In the genomic region with DNA sequence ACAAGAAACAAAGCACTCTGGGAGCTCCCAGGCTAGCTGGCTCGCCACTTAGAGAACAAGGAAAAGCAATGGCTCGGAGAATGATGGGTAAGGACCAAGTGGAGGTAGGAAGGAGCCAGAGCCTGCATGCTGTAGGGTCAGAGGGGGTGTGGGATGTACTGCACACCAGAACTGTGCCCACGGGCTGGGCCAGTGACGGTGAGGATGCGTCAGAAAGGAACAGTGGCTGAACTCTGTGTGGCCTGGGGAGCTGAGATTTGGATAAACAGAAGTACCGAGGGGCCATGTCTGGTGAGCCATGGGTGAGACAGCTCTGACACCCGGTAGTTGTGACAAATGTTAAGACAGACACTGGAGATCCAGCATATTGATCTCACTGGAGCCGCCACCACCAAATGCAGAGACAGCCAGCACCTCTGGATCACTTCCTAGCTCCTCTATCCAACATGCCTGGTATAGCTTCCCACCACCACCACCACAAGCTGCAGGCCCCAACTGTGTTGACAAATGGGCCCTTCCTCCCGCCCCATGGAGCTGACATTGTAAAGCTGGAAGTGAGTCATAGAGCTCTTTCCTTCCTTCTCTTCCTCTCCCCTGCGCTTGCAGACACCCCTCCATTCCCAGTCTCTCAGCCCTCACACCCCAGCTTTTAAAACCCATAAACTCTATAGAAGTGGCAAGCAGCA, we compare ENCODE assay signal across 8 mouse cellular contexts. TPM values are rescaled to one million over a fixed set of nuclear protein-coding genes. Genes with fewer than 3 reads are reported as not detected.
DNase-seq lines count a peak whose midpoint lies in the region; ATAC-seq lines count a peak whose summit lies in the region.

No protein-coding gene starts in this region.

- peak; percentile 97 for DNase-seq in heart, adult 11 months
- no peak for DNase-seq in heart, postnatal 25 days (ENCODE audit: low spot score)
- DNase-seq in kidney, postnatal 10 days, result peak; percentile 65
- DNase-seq in layer of hippocampus, postnatal 25 days (ENCODE audit: extremely low spot score in 1 of 2, low spot score in 1 of 2), result no peak
- DNase-seq in midbrain, embryonic 14.5 days, result no peak
- no peak for DNase-seq in cerebellum, adult 11 months

- peak overlapping the region; percentile 51 for H3K27ac ChIP-seq in embryonic facial prominence, embryonic 15.5 days (replicated peaks)
- peak overlapping the region; percentile 95 for H3K27ac ChIP-seq in macrophage
- no peak overlapping the region for H3K27ac ChIP-seq in midbrain, embryonic 14.5 days (replicated peaks; ENCODE audit: low read depth, low read length)

- peaks cover 49% of the 10 kb centered on the region for H3K4me1 ChIP-seq in embryonic facial prominence, embryonic 15.5 days
- H3K4me1 ChIP-seq in midbrain, embryonic 14.5 days (ENCODE audit: control insufficient read depth, insufficient read depth, low read length), result peaks cover 3% of the 10 kb centered on the region; the same call in 1 of the 2 replicates

- H3K36me3 ChIP-seq in embryonic facial prominence, embryonic 15.5 days, result no peaks in the 10 kb centered on the region
- no peaks in the 10 kb centered on the region for H3K36me3 ChIP-seq in macrophage (ENCODE audit: inconsistent target)
- no peaks in the 10 kb centered on the region for H3K36me3 ChIP-seq in midbrain, embryonic 14.5 days (ENCODE audit: control insufficient read depth, insufficient read depth, low read length)

- H3K27me3 ChIP-seq in embryonic facial prominence, embryonic 15.5 days, result no peaks in the 10 kb centered on the region
- H3K27me3 ChIP-seq in midbrain, embryonic 14.5 days (ENCODE audit: control insufficient read depth, insufficient read depth, low read length), result no peaks in the 10 kb centered on the region

- ATAC-seq in embryonic facial prominence, embryonic 15.5 days (ENCODE audit: insufficient number of reproducible peaks, low FRiP score, low TSS enrichment, low read depth), result no peak
- ATAC-seq in midbrain, embryonic 14.5 days (ENCODE audit: low FRiP score, low TSS enrichment), result no peak

- no peaks in the 10 kb centered on the region for H3K79me2 ChIP-seq in macrophage (ENCODE audit: inconsistent target)

- intact Hi-C loops in heart, postnatal 25 days (cut with DNase I), result no loop called here

- 65% methylated on average over 10 of the region's 10 CpGs for WGBS in embryonic facial prominence, embryonic 15.5 days
- WGBS in macrophage (ENCODE audit: missing documents), result 22% methylated on average over 10 of the region's 10 CpGs
- 83% methylated on average over 10 of the region's 10 CpGs for WGBS in midbrain, embryonic 14.5 days

- no peaks in the 10 kb centered on the region for H3K9me3 ChIP-seq in embryonic facial prominence, embryonic 15.5 days (replicated peaks)
- no peaks in the 10 kb centered on the region for H3K9me3 ChIP-seq in midbrain, embryonic 14.5 days (ENCODE audit: control insufficient read depth, low read length)

- H3K4me2 ChIP-seq in embryonic facial prominence, embryonic 15.5 days (replicated peaks), result no peak overlapping the region
- no peak overlapping the region for H3K4me2 ChIP-seq in midbrain, embryonic 14.5 days (ENCODE audit: low read length)

- no peak overlapping the region for H3K4me3 ChIP-seq in embryonic facial prominence, embryonic 15.5 days (replicated peaks)
- H3K4me3 ChIP-seq in macrophage (ENCODE audit: inconsistent target), result no peak overlapping the region
- no peak overlapping the region for H3K4me3 ChIP-seq in midbrain, embryonic 14.5 days (replicated peaks; ENCODE audit: low read depth, low read length)

- H3K9ac ChIP-seq in embryonic facial prominence, embryonic 15.5 days, result no peak overlapping the region
- no peak overlapping the region for H3K9ac ChIP-seq in midbrain, embryonic 14.5 days (replicated peaks; ENCODE audit: low read length)

RNA-seq across cellular contexts. Expression of gene Zfp36l2, which starts 46.8 kb away (rescaled TPM):
- total RNA-seq in heart, postnatal 25 days (2021), result 10 to 100 TPM; 23.3 to 31.3 TPM
- polyA plus RNA-seq in embryonic facial prominence, embryonic 15.5 days (2015; fragmentation: Nextera tagmentation; extraction: Ambion mirVana), result 22.8 and 23.1 TPM in 2 replicates
- total RNA-seq in macrophage (2018; cell fraction: chromatin; rRNA removed), result 100 to 1,000 TPM in 4 of 26 experiments, 10 to 100 TPM in 22; 11.4 to 143 (median 27.8) TPM
- 100 to 1,000 TPM in 21 of 26 experiments, 10 to 100 TPM in 5; 24.8 to 255 (median 150) TPM for total RNA-seq in macrophage (2018; cell fraction: cytosol; rRNA removed)
- 100 to 1,000 TPM in 9 of 26 experiments, 10 to 100 TPM in 17; 28.0 to 273 (median 87.4) TPM for total RNA-seq in macrophage (2018; cell fraction: nucleus; rRNA removed)
- polyA plus RNA-seq in macrophage (2018), result 113 to 171 TPM (median 117 TPM) in 3 replicates
- total RNA-seq in layer of hippocampus, postnatal 25 days (2021), result 10 to 100 TPM; 26.6 to 28.7 TPM
- polyA plus RNA-seq in midbrain, embryonic 14.5 days (2014; fragmentation: Nextera tagmentation; extraction: Ambion mirVana), result 4.6 and 6.4 TPM in 2 replicates

Comparison
In these comparisons a context has a peak if more than half of its experiments do, and no peak if none do; other contexts are left out.
1. DNase-seq: peak in heart, adult 11 months (single experiment) and kidney, postnatal 10 days (single experiment); none in heart, postnatal 25 days (single experiment), layer of hippocampus, postnatal 25 days (0 of 2), midbrain, embryonic 14.5 days (single experiment) and cerebellum, adult 11 months (single experiment).